Mouse (Mus musculus): ENCODE measurements around the gene Inafm1. TPM values are rescaled to one million over a fixed set of nuclear protein-coding genes. Genes with fewer than 3 reads are reported as not detected.

Inafm1 gene
- polyA plus RNA-seq, 1 experiment = 44.7 TPM

GRCm38 (mm10) chr7:16284001-16284400 is 10.6 kb upstream of the Inafm1 start:
- Histone ChIP-seq H3K27ac (ENCODE audit: control insufficient read depth, insufficient read depth, low read length) (no peak overlapping the region), H3K4me3 (ENCODE audit: control insufficient read depth, insufficient read depth, low read length) (no peak overlapping the region), H3K27me3 (ENCODE audit: control insufficient read depth, insufficient read depth, low read length) (no peaks in the 10 kb centered on the region), H3K4me1 (replicated peaks; ENCODE audit: control insufficient read depth, insufficient read depth, low read length) (peaks cover 12% of the 10 kb centered on the region), H3K36me3 (ENCODE audit: control insufficient read depth, insufficient read depth, low read length) (peaks cover 21% of the 10 kb centered on the region)
- TF ChIP-seq POLR2A (IDR thresholded peaks at IDR 0.05; ENCODE audit: control insufficient read depth, extremely low read depth, insufficient read depth, low read length, poor library complexity) = no peak
- no peak for TF ChIP-seq CTCF (IDR thresholded peaks at IDR 0.05; ENCODE audit: borderline replicate concordance, control insufficient read depth, extremely low read depth, insufficient read depth, low read length, poor library complexity)
- DNase-seq = no peak
- WGBS = 94% methylated on average over 8 of the region's 8 CpGs

- Histone ChIP-seq H3K4me1 (replicated peaks; ENCODE audit: control insufficient read depth, insufficient read depth, low read length) (peaks cover 12% of the 10 kb centered on the region), H3K27ac (ENCODE audit: control insufficient read depth, insufficient read depth, low read length) (no peak overlapping the region), H3K4me3 (ENCODE audit: control insufficient read depth, insufficient read depth, low read length) (no peak overlapping the region), H3K36me3 (ENCODE audit: control insufficient read depth, insufficient read depth, low read length) (peaks cover 21% of the 10 kb centered on the region), H3K27me3 (ENCODE audit: control insufficient read depth, insufficient read depth, low read length) (no peaks in the 10 kb centered on the region)
- 96% methylated on average over 13 of the region's 13 CpGs for WGBS
- TF ChIP-seq CTCF (IDR thresholded peaks at IDR 0.05; ENCODE audit: borderline replicate concordance, control insufficient read depth, extremely low read depth, insufficient read depth, low read length, poor library complexity) = no peak
- no peak for DNase-seq
Measured at GRCm38 (mm10) chr7:16282334-16282733, 8.9 kb upstream of the Inafm1 start.

- TF ChIP-seq CTCF (IDR thresholded peaks at IDR 0.05; ENCODE audit: borderline replicate concordance, control insufficient read depth, extremely low read depth, insufficient read depth, low read length, poor library complexity) (no peak), POLR2A (IDR thresholded peaks at IDR 0.05; ENCODE audit: control insufficient read depth, extremely low read depth, insufficient read depth, low read length, poor library complexity) (no peak)
- no peak for DNase-seq
- no peak overlapping the region for H3K4me3 ChIP-seq (ENCODE audit: control insufficient read depth, insufficient read depth, low read length)
- peaks cover 7% of the 10 kb centered on the region for H3K4me1 ChIP-seq (replicated peaks; ENCODE audit: control insufficient read depth, insufficient read depth, low read length)
- H3K27ac ChIP-seq (ENCODE audit: control insufficient read depth, insufficient read depth, low read length) = no peak overlapping the region
- H3K27me3 ChIP-seq (ENCODE audit: control insufficient read depth, insufficient read depth, low read length) = no peaks in the 10 kb centered on the region
- 95% methylated on average over 11 of the region's 11 CpGs for WGBS
- peaks cover 21% of the 10 kb centered on the region for H3K36me3 ChIP-seq (ENCODE audit: control insufficient read depth, insufficient read depth, low read length)
Measured at GRCm38 (mm10) chr7:16280721-16281120, 7.3 kb upstream of the Inafm1 start.

- Histone ChIP-seq H3K4me3 (ENCODE audit: control insufficient read depth, insufficient read depth, low read length) (no peak overlapping the region), H3K4me1 (replicated peaks; ENCODE audit: control insufficient read depth, insufficient read depth, low read length) (peaks cover 17% of the 10 kb centered on the region), H3K27me3 (ENCODE audit: control insufficient read depth, insufficient read depth, low read length) (no peaks in the 10 kb centered on the region), H3K36me3 (ENCODE audit: control insufficient read depth, insufficient read depth, low read length) (no peaks in the 10 kb centered on the region), H3K27ac (ENCODE audit: control insufficient read depth, insufficient read depth, low read length) (no peak overlapping the region)
- TF ChIP-seq POLR2A (IDR thresholded peaks at IDR 0.05; ENCODE audit: control insufficient read depth, extremely low read depth, insufficient read depth, low read length, poor library complexity) = no peak
- no peak for TF ChIP-seq CTCF (IDR thresholded peaks at IDR 0.05; ENCODE audit: borderline replicate concordance, control insufficient read depth, extremely low read depth, insufficient read depth, low read length, poor library complexity)
- WGBS = 85% methylated on average over 10 of the region's 10 CpGs
- DNase-seq = no peak
Measured at GRCm38 (mm10) chr7:16274922-16275890, 1.8 kb upstream of the Inafm1 start.

- peak overlapping the region; percentile 66 for H3K4me3 ChIP-seq (ENCODE audit: control insufficient read depth, insufficient read depth, low read length)
- peaks cover 17% of the 10 kb centered on the region for H3K4me1 ChIP-seq (replicated peaks; ENCODE audit: control insufficient read depth, insufficient read depth, low read length)
- under 1% methylated on average over 18 of the region's 18 CpGs for WGBS
- TF ChIP-seq CTCF (IDR thresholded peaks at IDR 0.05; ENCODE audit: borderline replicate concordance, control insufficient read depth, extremely low read depth, insufficient read depth, low read length, poor library complexity) = no peak
- TF ChIP-seq POLR2A (IDR thresholded peaks at IDR 0.05; ENCODE audit: control insufficient read depth, extremely low read depth, insufficient read depth, low read length, poor library complexity) = 0 out of 2 replicates have a peak, but pooled peaks have one; percentile 28
- H3K27me3 ChIP-seq (ENCODE audit: control insufficient read depth, insufficient read depth, low read length) = no peaks in the 10 kb centered on the region
- peak overlapping the region; percentile 68; the same call in 1 of the 2 replicates for H3K27ac ChIP-seq (ENCODE audit: control insufficient read depth, insufficient read depth, low read length)
- no peaks in the 10 kb centered on the region for H3K36me3 ChIP-seq (ENCODE audit: control insufficient read depth, insufficient read depth, low read length)
- peak; percentile 86 for DNase-seq
Measured at GRCm38 (mm10) chr7:16273766-16274140, 336 bp upstream of the Inafm1 start.

- H3K4me3 ChIP-seq (ENCODE audit: control insufficient read depth, insufficient read depth, low read length) = peak overlapping the region; percentile 66
- TF ChIP-seq CTCF (IDR thresholded peaks at IDR 0.05; ENCODE audit: borderline replicate concordance, control insufficient read depth, extremely low read depth, insufficient read depth, low read length, poor library complexity) = no peak
- TF ChIP-seq POLR2A (IDR thresholded peaks at IDR 0.05; ENCODE audit: control insufficient read depth, extremely low read depth, insufficient read depth, low read length, poor library complexity) = no peak
- no peaks in the 10 kb centered on the region for H3K27me3 ChIP-seq (ENCODE audit: control insufficient read depth, insufficient read depth, low read length)
- no peaks in the 10 kb centered on the region for H3K36me3 ChIP-seq (ENCODE audit: control insufficient read depth, insufficient read depth, low read length)
- no peak overlapping the region for H3K27ac ChIP-seq (ENCODE audit: control insufficient read depth, insufficient read depth, low read length)
- under 1% methylated on average over 46 of the region's 46 CpGs for WGBS
- DNase-seq = peak; percentile 51
- peaks cover 17% of the 10 kb centered on the region for H3K4me1 ChIP-seq (replicated peaks; ENCODE audit: control insufficient read depth, insufficient read depth, low read length)
Measured at GRCm38 (mm10) chr7:16272681-16273080, 736 bp downstream of the Inafm1 start.

Measured in thymus, adult 2 months (tissue).